Mouse (Mus musculus): ENCODE data around the gene Akp3. TPM values are rescaled to one million over a fixed set of nuclear protein-coding genes. Genes with fewer than 3 reads are reported as not detected.

Gene Akp3
- polyA plus RNA-seq, 1 experiment from 2014 or later: not detected

GRCm38 (mm10) chr1:87114784-87115183, 10.0 kb upstream of the Akp3 start:
- Histone ChIP-seq H3K4me3 (no peak overlapping the region), H3K4me1 (no peaks in the 10 kb centered on the region), H3K36me3 (replicated peaks) (no peaks in the 10 kb centered on the region), H3K9me3 (no peaks in the 10 kb centered on the region), H3K27me3 (replicated peaks; ENCODE audit: low read depth, poor library complexity, severe bottlenecking) (no peaks in the 10 kb centered on the region), H3K27ac (replicated peaks) (no peak overlapping the region)
- 79% methylated on average over 1 of the region's 1 CpGs for WGBS
- DNase-seq (ENCODE audit: low spot score): no peak

- Histone ChIP-seq H3K4me3 (peak overlapping the region; percentile 39), H3K4me1 (peaks cover 10% of the 10 kb centered on the region; the same call in 1 of the 2 replicates), H3K9me3 (no peaks in the 10 kb centered on the region), H3K27me3 (replicated peaks; ENCODE audit: low read depth, poor library complexity, severe bottlenecking) (peaks cover 60% of the 10 kb centered on the region), H3K36me3 (replicated peaks) (no peaks in the 10 kb centered on the region), H3K27ac (replicated peaks) (no peak overlapping the region)
- WGBS: 5% methylated on average over 43 of the region's 43 CpGs
- peak; percentile 16 for DNase-seq (ENCODE audit: low spot score)
These were observed 2.6 kb downstream of the Akp3 start for GRCm38 (mm10) chr1:87127206-87128030.

GRCm38 (mm10) chr1:87131803-87132202, 7.0 kb downstream of the Akp3 start:
- 86% methylated on average over 4 of the region's 4 CpGs for WGBS
- Histone ChIP-seq H3K4me3 (no peak overlapping the region), H3K36me3 (replicated peaks) (no peaks in the 10 kb centered on the region), H3K27ac (replicated peaks) (no peak overlapping the region), H3K27me3 (replicated peaks; ENCODE audit: low read depth, poor library complexity, severe bottlenecking) (peaks cover 32% of the 10 kb centered on the region), H3K4me1 (peaks cover 8% of the 10 kb centered on the region; the same call in 1 of the 2 replicates), H3K9me3 (no peaks in the 10 kb centered on the region)
- DNase-seq (ENCODE audit: low spot score): no peak

- no peak overlapping the region for H3K4me3 ChIP-seq
- H3K9me3 ChIP-seq: no peaks in the 10 kb centered on the region
- no peaks in the 10 kb centered on the region; the same call in 1 of the 2 replicates for H3K27me3 ChIP-seq (replicated peaks; ENCODE audit: low read depth, poor library complexity, severe bottlenecking)
- no peaks in the 10 kb centered on the region for H3K36me3 ChIP-seq (replicated peaks)
- no peak overlapping the region for H3K27ac ChIP-seq (replicated peaks)
- 77% methylated on average over 4 of the region's 4 CpGs for WGBS
- no peak for DNase-seq (ENCODE audit: low spot score)
- H3K4me1 ChIP-seq: no peaks in the 10 kb centered on the region
These were observed 16.8 kb downstream of the Akp3 start for GRCm38 (mm10) chr1:87141550-87141949.

- Histone ChIP-seq H3K4me3 (no peak overlapping the region), H3K4me1 (no peaks in the 10 kb centered on the region), H3K36me3 (replicated peaks) (no peaks in the 10 kb centered on the region), H3K9me3 (no peaks in the 10 kb centered on the region), H3K27ac (replicated peaks) (no peak overlapping the region), H3K27me3 (replicated peaks; ENCODE audit: low read depth, poor library complexity, severe bottlenecking) (peaks cover under 1% of the 10 kb centered on the region; the same call in 1 of the 2 replicates)
- WGBS: 83% methylated on average over 9 of the region's 9 CpGs
- DNase-seq (ENCODE audit: low spot score): no peak
These were observed 17.7 kb downstream of the Akp3 start for GRCm38 (mm10) chr1:87142456-87142855.

GRCm38 (mm10) chr1:87143141-87143540, 18.4 kb downstream of the Akp3 start:
- DNase-seq (ENCODE audit: low spot score): no peak
- no peaks in the 10 kb centered on the region for H3K9me3 ChIP-seq
- no peak overlapping the region for H3K27ac ChIP-seq (replicated peaks)
- no peaks in the 10 kb centered on the region for H3K4me1 ChIP-seq
- H3K4me3 ChIP-seq: no peak overlapping the region
- peaks cover 7% of the 10 kb centered on the region; the same call in 1 of the 2 replicates for H3K27me3 ChIP-seq (replicated peaks; ENCODE audit: low read depth, poor library complexity, severe bottlenecking)
- 84% methylated on average over 10 of the region's 10 CpGs for WGBS
- no peaks in the 10 kb centered on the region for H3K36me3 ChIP-seq (replicated peaks)

- Histone ChIP-seq H3K9me3 (no peaks in the 10 kb centered on the region), H3K36me3 (replicated peaks) (no peaks in the 10 kb centered on the region), H3K4me1 (peaks cover 20% of the 10 kb centered on the region), H3K4me3 (peak overlapping the region; percentile 21), H3K27me3 (replicated peaks; ENCODE audit: low read depth, poor library complexity, severe bottlenecking) (peaks cover 70% of the 10 kb centered on the region), H3K27ac (replicated peaks) (no peak overlapping the region)
- DNase-seq (ENCODE audit: low spot score): peak; percentile 52
- 23% methylated on average over 13 of the region's 13 CpGs for WGBS
These were observed 24.6 kb downstream of the Akp3 start for GRCm38 (mm10) chr1:87149422-87149821.

GRCm38 (mm10) chr1:87151286-87151685, 26.5 kb downstream of the Akp3 start:
- DNase-seq (ENCODE audit: low spot score): no peak
- H3K4me3 ChIP-seq: no peak overlapping the region
- H3K27ac ChIP-seq (replicated peaks): no peak overlapping the region
- no peaks in the 10 kb centered on the region for H3K9me3 ChIP-seq
- H3K4me1 ChIP-seq: peaks cover 38% of the 10 kb centered on the region
- H3K27me3 ChIP-seq (replicated peaks; ENCODE audit: low read depth, poor library complexity, severe bottlenecking): peaks cover 89% of the 10 kb centered on the region
- 85% methylated on average over 6 of the region's 6 CpGs for WGBS
- no peaks in the 10 kb centered on the region for H3K36me3 ChIP-seq (replicated peaks)

- Histone ChIP-seq H3K27me3 (replicated peaks; ENCODE audit: low read depth, poor library complexity, severe bottlenecking) (peaks cover 100% of the 10 kb centered on the region), H3K9me3 (no peaks in the 10 kb centered on the region), H3K27ac (replicated peaks) (no peak overlapping the region), H3K36me3 (replicated peaks) (no peaks in the 10 kb centered on the region), H3K4me3 (peak overlapping the region; percentile 57), H3K4me1 (peaks cover 40% of the 10 kb centered on the region)
- WGBS: under 1% methylated on average over 72 of the region's 72 CpGs
- DNase-seq (ENCODE audit: low spot score): peak; percentile 51
These were observed 29.2 kb downstream of the Akp3 start for GRCm38 (mm10) chr1:87153776-87154500.

GRCm38 (mm10) chr1:87154501-87155120, 29.8 kb downstream of the Akp3 start:
- H3K27ac ChIP-seq (replicated peaks): no peak overlapping the region; the same call in 1 of the 2 replicates
- peaks cover 34% of the 10 kb centered on the region for H3K4me1 ChIP-seq
- no peaks in the 10 kb centered on the region for H3K9me3 ChIP-seq
- 2% methylated on average over 58 of the region's 58 CpGs for WGBS
- peaks cover 100% of the 10 kb centered on the region for H3K27me3 ChIP-seq (replicated peaks; ENCODE audit: low read depth, poor library complexity, severe bottlenecking)
- no peaks in the 10 kb centered on the region for H3K36me3 ChIP-seq (replicated peaks)
- H3K4me3 ChIP-seq: peak overlapping the region; percentile 57
- DNase-seq (ENCODE audit: low spot score): peak; percentile 53

GRCm38 (mm10) chr1:87155531-87156198, 30.9 kb downstream of the Akp3 start:
- Histone ChIP-seq H3K9me3 (no peaks in the 10 kb centered on the region), H3K27ac (replicated peaks) (no peak overlapping the region; the same call in 1 of the 2 replicates), H3K36me3 (replicated peaks) (no peaks in the 10 kb centered on the region), H3K4me1 (peaks cover 33% of the 10 kb centered on the region), H3K27me3 (replicated peaks; ENCODE audit: low read depth, poor library complexity, severe bottlenecking) (peaks cover 99% of the 10 kb centered on the region), H3K4me3 (peak overlapping the region; percentile 57)
- WGBS: under 1% methylated on average over 52 of the region's 56 CpGs
- DNase-seq (ENCODE audit: low spot score): peak; percentile 71

GRCm38 (mm10) chr1:87156199-87156587, 31.4 kb downstream of the Akp3 start, which contains the start of gene Ecel1:
Gene Ecel1 (minus strand): TSS chr1:87156521.
- peaks cover 99% of the 10 kb centered on the region for H3K27me3 ChIP-seq (replicated peaks; ENCODE audit: low read depth, poor library complexity, severe bottlenecking)
- H3K9me3 ChIP-seq: no peaks in the 10 kb centered on the region
- H3K27ac ChIP-seq (replicated peaks): no peak within 1 kb of the TSS; the same call in 1 of the 2 replicates
- H3K4me3 ChIP-seq: peak within 1 kb of the TSS; percentile 57
- peaks cover 33% of the 10 kb centered on the region for H3K4me1 ChIP-seq
- peak; percentile 43 for DNase-seq (ENCODE audit: low spot score)
- WGBS: 2% methylated on average over 12 of the region's 12 CpGs
- H3K36me3 ChIP-seq (replicated peaks): no peaks in the 10 kb centered on the region
